Mouse (Mus musculus) C2C12 (cell line): ENCODE measurements at regions not wholly inside any gene's neighbourhood (a gene's known extent, or its start where the extent isn't known, plus 50 kb on each side); places are given as distances from the start of the nearest gene placed in this dataset.
A peak's percentile ranks its signal among the peaks of the same experiment; 100 is the strongest.

ENCODE experiments used
- H3K27me3 ChIP-seq: one replicate; pipeline ENCODE4 v1.6.1; 2011; ENCODE audit not compliant: control insufficient read depth, insufficient read depth, insufficient read length
- H3K36me3 ChIP-seq: one replicate; pipeline ENCODE4 v1.6.1; 2011; ENCODE audit not compliant: control insufficient read depth, insufficient read depth
- H3K4me3 ChIP-seq: one replicate; pipeline ENCODE4 v1.5.1; 2011; ENCODE audit warnings: mild to moderate bottlenecking, control low read depth; ENCODE audit not compliant: poor library complexity, insufficient read depth, severe bottlenecking
- H3K79me2 ChIP-seq: one replicate; pipeline ENCODE4 v1.6.1; 2011; ENCODE audit not compliant: control insufficient read depth, insufficient read depth
- H3K79me3 ChIP-seq: one replicate; pipeline ENCODE4 v1.6.1; 2011; ENCODE audit warnings: low read depth, control low read depth
- H3ac ChIP-seq: one replicate; pipeline ENCODE3; 2011; ENCODE audit warnings: low read depth; ENCODE audit not compliant: control insufficient read depth, insufficient read length
- CEBPB ChIP-seq: IDR thresholded peaks from one replicate; pipeline ENCODE4 v1.6.1; 2011; ENCODE audit warnings: low read depth, mild to moderate bottlenecking, control low read depth, moderate library complexity
- CTCF ChIP-seq: IDR thresholded peaks from one replicate; pipeline ENCODE4 v1.5.1; 2011; ENCODE audit not compliant: control insufficient read depth, insufficient read depth, insufficient read length
- FOSL1 ChIP-seq: IDR thresholded peaks from one replicate; pipeline ENCODE4 v1.8.0; 2011; ENCODE audit warnings: mild to moderate bottlenecking, low read length; ENCODE audit not compliant: poor library complexity, insufficient read depth, severe bottlenecking
- MAX ChIP-seq: IDR thresholded peaks from one replicate; pipeline ENCODE4 v1.6.1; 2011; ENCODE audit warnings: mild to moderate bottlenecking, control low read depth
- MYOD1 ChIP-seq: IDR thresholded peaks from one replicate; pipeline ENCODE4 v1.6.1; 2011; ENCODE audit warnings: low read depth; ENCODE audit not compliant: control insufficient read depth, insufficient read length
- MYOG ChIP-seq: IDR thresholded peaks from one replicate; pipeline ENCODE4 v1.6.1; 2011; ENCODE audit not compliant: control insufficient read depth, insufficient read length; ENCODE audit errors: extremely low read depth
- USF1 ChIP-seq: IDR thresholded peaks from one replicate; pipeline ENCODE4 v1.6.1; 2011; ENCODE audit warnings: low read depth, mild to moderate bottlenecking, control low read depth, moderate library complexity

- no peaks in the 10 kb centered on the region for H3K79me2 ChIP-seq
Measured at GRCm38 (mm10) chr1:89237696-89238095, 167.5 kb downstream of the Sh3bp4 start.

GRCm38 (mm10) chr1:89244598-89244997 is 174.4 kb downstream of the Sh3bp4 start:
- TF ChIP-seq MYOD1 (no peak), MYOG (no peak), CTCF (no peak), USF1 (no peak), CEBPB (no peak), MAX (no peak), FOSL1 (no peak)

More at GRCm38 (mm10) chr1:89237696-89238095, 167.5 kb downstream of the Sh3bp4 start:
- no peak overlapping the region for H3ac ChIP-seq
- H3K4me3 ChIP-seq: no peak overlapping the region
- peaks cover 21% of the 10 kb centered on the region for H3K27me3 ChIP-seq
- H3K79me3 ChIP-seq: no peaks in the 10 kb centered on the region
- H3K36me3 ChIP-seq: no peaks in the 10 kb centered on the region
- TF ChIP-seq MAX (no peak), CTCF (no peak)

GRCm38 (mm10) chr1:89245202-89246003 is 175.2 kb downstream of the Sh3bp4 start:
- H3K4me3 ChIP-seq: no peak overlapping the region
- no peaks in the 10 kb centered on the region for H3K79me3 ChIP-seq
- TF ChIP-seq MYOG: no peak
- peak; percentile 69 for TF ChIP-seq MYOD1
- peak; percentile 65 for TF ChIP-seq CEBPB
- H3K36me3 ChIP-seq: no peaks in the 10 kb centered on the region
- H3ac ChIP-seq: no peak overlapping the region
- H3K79me2 ChIP-seq: no peaks in the 10 kb centered on the region
- H3K27me3 ChIP-seq: peaks cover 6% of the 10 kb centered on the region

More at GRCm38 (mm10) chr1:89244598-89244997, 174.4 kb downstream of the Sh3bp4 start:
- no peaks in the 10 kb centered on the region for H3K79me3 ChIP-seq
- H3K4me3 ChIP-seq: no peak overlapping the region
- no peak overlapping the region for H3ac ChIP-seq
- peaks cover 5% of the 10 kb centered on the region for H3K27me3 ChIP-seq
- H3K79me2 ChIP-seq: no peaks in the 10 kb centered on the region
- H3K36me3 ChIP-seq: no peaks in the 10 kb centered on the region

- peaks cover 39% of the 10 kb centered on the region for H3K27me3 ChIP-seq
- TF ChIP-seq USF1 (no peak), CTCF (no peak), CEBPB (no peak), FOSL1 (no peak), MYOG (no peak), MAX (no peak), MYOD1 (no peak)
Measured at GRCm38 (mm10) chr1:89251753-89252152, 181.5 kb downstream of the Sh3bp4 start.

GRCm38 (mm10) chr1:89252528-89252927 is 182.3 kb downstream of the Sh3bp4 start:
- H3K36me3 ChIP-seq: no peaks in the 10 kb centered on the region
- H3K4me3 ChIP-seq: no peak overlapping the region
- H3K79me2 ChIP-seq: no peaks in the 10 kb centered on the region
- H3K27me3 ChIP-seq: peaks cover 39% of the 10 kb centered on the region
- no peak overlapping the region for H3ac ChIP-seq
- H3K79me3 ChIP-seq: no peaks in the 10 kb centered on the region
- no peak for TF ChIP-seq MYOD1
- no peak for TF ChIP-seq CEBPB
- no peak for TF ChIP-seq USF1
- TF ChIP-seq MAX: no peak
- no peak for TF ChIP-seq FOSL1
- no peak for TF ChIP-seq MYOG
- TF ChIP-seq CTCF: no peak

More at GRCm38 (mm10) chr1:89251753-89252152, 181.5 kb downstream of the Sh3bp4 start:
- H3K79me2 ChIP-seq: no peaks in the 10 kb centered on the region
- no peak overlapping the region for H3ac ChIP-seq
- H3K4me3 ChIP-seq: no peak overlapping the region
- no peaks in the 10 kb centered on the region for H3K36me3 ChIP-seq
- H3K79me3 ChIP-seq: no peaks in the 10 kb centered on the region

- peaks cover 31% of the 10 kb centered on the region for H3K27me3 ChIP-seq
Measured at GRCm38 (mm10) chr1:89257945-89258344, 187.7 kb downstream of the Sh3bp4 start.

More at GRCm38 (mm10) chr1:89257945-89258344, 187.7 kb downstream of the Sh3bp4 start:
- H3K79me3 ChIP-seq: no peaks in the 10 kb centered on the region
- H3K4me3 ChIP-seq: no peak overlapping the region
- no peaks in the 10 kb centered on the region for H3K36me3 ChIP-seq
- no peak overlapping the region for H3ac ChIP-seq
- TF ChIP-seq USF1: no peak
- no peak for TF ChIP-seq FOSL1
- no peaks in the 10 kb centered on the region for H3K79me2 ChIP-seq
